In genomic region chr8:80494819-80495218, GRCm38 (mm10) we compare ENCODE assay signal across 15 mouse cellular contexts. TPM values are rescaled to one million over a fixed set of nuclear protein-coding genes. Genes with fewer than 3 reads are reported as not detected.
DNase-seq lines count a peak whose midpoint lies in the region; ATAC-seq and TF ChIP-seq lines count a peak whose summit lies in the region.
"Had no signal": no experiment of that assay in that cellular context is flagged by ENCODE, and none has a peak within 500 bp of the region (broad histone marks: within the 10 kb centered on the region; RNA-seq: fewer than 3 reads in every experiment).

No protein-coding gene starts in this region.

- H3K27me3 ChIP-seq in hindbrain, embryonic 11.5 days (ENCODE audit: control insufficient read depth, insufficient read depth, low read length): no peaks in the 10 kb centered on the region
- H3K27me3 ChIP-seq in hindbrain, embryonic 16.5 days (replicated peaks; ENCODE audit: control insufficient read depth, insufficient read depth, low read length): no peaks in the 10 kb centered on the region
- no peaks in the 10 kb centered on the region for H3K27me3 ChIP-seq in hindbrain, postnatal 0 days (ENCODE audit: insufficient read depth, low read length)
- no peaks in the 10 kb centered on the region for H3K27me3 ChIP-seq in midbrain, embryonic 16.5 days (ENCODE audit: control insufficient read depth, insufficient read depth, low read depth, low read length)
- H3K27me3 ChIP-seq: stomach, embryonic 15.5 days had no signal

- ATAC-seq in hindbrain, embryonic 11.5 days (ENCODE audit: low FRiP score): peak; percentile 74; the same call in 1 of the 2 replicates
- ATAC-seq in hindbrain, embryonic 16.5 days: no peak
- ATAC-seq in hindbrain, postnatal 0 days: 0 out of 2 replicates have a peak, but pooled peaks have one; percentile 30
- peak; percentile 40; the same call in 1 of the 2 replicates for ATAC-seq in midbrain, embryonic 16.5 days

- H3K9me3 ChIP-seq in hindbrain, embryonic 11.5 days (ENCODE audit: control insufficient read depth, low read length): no peaks in the 10 kb centered on the region
- H3K9me3 ChIP-seq in hindbrain, embryonic 16.5 days (ENCODE audit: control insufficient read depth, low read length): no peaks in the 10 kb centered on the region
- H3K9me3 ChIP-seq in hindbrain, postnatal 0 days (ENCODE audit: low read length): no peaks in the 10 kb centered on the region
- no peaks in the 10 kb centered on the region for H3K9me3 ChIP-seq in midbrain, embryonic 16.5 days (replicated peaks; ENCODE audit: control insufficient read depth, low read length, poor library complexity, severe bottlenecking)
- H3K9me3 ChIP-seq: stomach, embryonic 15.5 days had no signal

- WGBS in hindbrain, embryonic 11.5 days: 86% methylated on average over 5 of the region's 5 CpGs
- 72% methylated on average over 5 of the region's 5 CpGs for WGBS in hindbrain, embryonic 16.5 days
- 84% methylated on average over 5 of the region's 5 CpGs for WGBS in hindbrain, postnatal 0 days
- 87% methylated on average over 5 of the region's 5 CpGs for whole genome bisulfite sequencing in midbrain, embryonic 16.5 days

- no peak overlapping the region for H3K9ac ChIP-seq in hindbrain, embryonic 11.5 days (ENCODE audit: low read depth, low read length)
- no peak overlapping the region for H3K9ac ChIP-seq in hindbrain, embryonic 16.5 days (ENCODE audit: low read depth, low read length)
- no peak overlapping the region for H3K9ac ChIP-seq in hindbrain, postnatal 0 days (replicated peaks; ENCODE audit: low read length)
- H3K9ac ChIP-seq in midbrain, embryonic 16.5 days (ENCODE audit: low read depth, low read length): no peak overlapping the region
- H3K9ac ChIP-seq: stomach, embryonic 15.5 days had no signal

- no peak overlapping the region for H3K4me3 ChIP-seq in hindbrain, embryonic 11.5 days (ENCODE audit: low read depth, low read length)
- H3K4me3 ChIP-seq in hindbrain, embryonic 16.5 days (ENCODE audit: low read length): no peak overlapping the region
- no peak overlapping the region for H3K4me3 ChIP-seq in hindbrain, postnatal 0 days (ENCODE audit: low read length)
- H3K4me3 ChIP-seq in midbrain, embryonic 16.5 days (ENCODE audit: low read depth, low read length): no peak overlapping the region
- H3K4me3 ChIP-seq: stomach, embryonic 15.5 days had no signal

- H3K27ac ChIP-seq in hindbrain, embryonic 11.5 days (ENCODE audit: low read depth, low read length): no peak overlapping the region
- H3K27ac ChIP-seq in hindbrain, embryonic 16.5 days (ENCODE audit: low read depth, low read length): no peak overlapping the region
- H3K27ac ChIP-seq in hindbrain, postnatal 0 days: no peak overlapping the region
- no peak overlapping the region for H3K27ac ChIP-seq in midbrain, embryonic 16.5 days (ENCODE audit: low read length)
- H3K27ac ChIP-seq: stomach, embryonic 15.5 days had no signal

- H3K4me1 ChIP-seq in hindbrain, embryonic 11.5 days (replicated peaks; ENCODE audit: control insufficient read depth, insufficient read depth, low read length): no peaks in the 10 kb centered on the region
- H3K4me1 ChIP-seq in hindbrain, embryonic 16.5 days (ENCODE audit: control insufficient read depth, insufficient read depth, low read depth, low read length): no peaks in the 10 kb centered on the region; the same call in 1 of the 2 replicates
- 0 out of 2 replicates have a peak, but pooled peaks cover 4% of the 10 kb centered on the region for H3K4me1 ChIP-seq in hindbrain, postnatal 0 days (ENCODE audit: insufficient read depth, low read length)
- H3K4me1 ChIP-seq in midbrain, embryonic 16.5 days (ENCODE audit: control insufficient read depth, insufficient read depth, low read length): peaks cover 6% of the 10 kb centered on the region

- TF ChIP-seq CTCF in hindbrain, postnatal 0 days (IDR thresholded peaks at IDR 0.05; ENCODE audit: low read depth): no peak

- no peak overlapping the region for H3K4me2 ChIP-seq in hindbrain, embryonic 11.5 days (replicated peaks; ENCODE audit: low read depth, low read length)
- no peak overlapping the region for H3K4me2 ChIP-seq in hindbrain, embryonic 16.5 days (ENCODE audit: low read length)
- no peak overlapping the region for H3K4me2 ChIP-seq in hindbrain, postnatal 0 days (ENCODE audit: low read depth, low read length)
- H3K4me2 ChIP-seq in midbrain, embryonic 16.5 days (ENCODE audit: low read length): no peak overlapping the region
- H3K4me2 ChIP-seq: stomach, embryonic 15.5 days had no signal

- no peak for DNase-seq in hindbrain, embryonic 11.5 days (ENCODE audit: low spot score)
- peak; percentile 57 to 62 for DNase-seq in spleen, postnatal 10 days (ENCODE audit: low spot score in 2 of 2)
- no peak for DNase-seq in spleen, postnatal 14 days (ENCODE audit: low spot score in 2 of 2)
- DNase-seq in hindbrain, postnatal 0 days (ENCODE audit: low spot score): no peak
- DNase-seq in testis, postnatal 10 days (ENCODE audit: low spot score): no peak
- DNase-seq in adrenal gland, adult 2 months: no peak
- DNase-seq: cerebellum, postnatal 25 days; gastrocnemius, postnatal 10 days; heart, postnatal 14 days; kidney, adult 8-10 months had no signal

- H3K36me3 ChIP-seq in hindbrain, embryonic 11.5 days (ENCODE audit: control insufficient read depth, insufficient read depth, low read length): no peaks in the 10 kb centered on the region
- no peaks in the 10 kb centered on the region for H3K36me3 ChIP-seq in hindbrain, embryonic 16.5 days (ENCODE audit: control insufficient read depth, insufficient read depth, low read length)
- H3K36me3 ChIP-seq in hindbrain, postnatal 0 days (ENCODE audit: insufficient read depth, low read length): no peaks in the 10 kb centered on the region
- H3K36me3 ChIP-seq in midbrain, embryonic 16.5 days (ENCODE audit: control insufficient read depth, insufficient read depth, low read length): no peaks in the 10 kb centered on the region
- H3K36me3 ChIP-seq: stomach, embryonic 15.5 days had no signal

RNA-seq across cellular contexts. Expression of gene Gypa, which starts 1.2 kb away (rescaled TPM):
- 14.7 and 16.5 TPM in 2 replicates for polyA plus RNA-seq in hindbrain, embryonic 11.5 days (2014; fragmentation: Nextera tagmentation; extraction: Ambion mirVana)
- polyA plus RNA-seq in hindbrain, embryonic 16.5 days (2015; fragmentation: Nextera tagmentation; extraction: Ambion mirVana): 1.8 and 3.1 TPM in 2 replicates
- total RNA-seq in hindbrain, postnatal 0 days (2014; rRNA removed): 0.32 and 1.3 TPM in 2 replicates
- 0.34 and 0.43 TPM in 2 replicates for polyA plus RNA-seq in hindbrain, postnatal 0 days (2015; fragmentation: Nextera tagmentation; extraction: Ambion mirVana)
- polyA plus RNA-seq in midbrain, embryonic 16.5 days (2015; fragmentation: Nextera tagmentation; extraction: Ambion mirVana): 1.7 and 2.7 TPM in 2 replicates
- not detected for total RNA-seq in adrenal gland, adult 2 months (2021)
- not detected in 2 replicates for polyA plus RNA-seq in adrenal gland, adult 2 months (2012; rRNA removed)
- total RNA-seq: layer of hippocampus, postnatal 25 days had no signal
- polyA plus RNA-seq: liver, adult 2 months had no signal

Comparison
In these comparisons a context has a peak if more than half of its experiments do, and no peak if none do; other contexts are left out.
1. DNase-seq: peak in spleen, postnatal 10 days (2 of 2); none in hindbrain, embryonic 11.5 days (single experiment), spleen, postnatal 14 days (0 of 2), hindbrain, postnatal 0 days (single experiment), testis, postnatal 10 days (single experiment) and adrenal gland, adult 2 months (single experiment).